ENCODE assay signal across 9 mouse cellular contexts in the genomic region with DNA sequence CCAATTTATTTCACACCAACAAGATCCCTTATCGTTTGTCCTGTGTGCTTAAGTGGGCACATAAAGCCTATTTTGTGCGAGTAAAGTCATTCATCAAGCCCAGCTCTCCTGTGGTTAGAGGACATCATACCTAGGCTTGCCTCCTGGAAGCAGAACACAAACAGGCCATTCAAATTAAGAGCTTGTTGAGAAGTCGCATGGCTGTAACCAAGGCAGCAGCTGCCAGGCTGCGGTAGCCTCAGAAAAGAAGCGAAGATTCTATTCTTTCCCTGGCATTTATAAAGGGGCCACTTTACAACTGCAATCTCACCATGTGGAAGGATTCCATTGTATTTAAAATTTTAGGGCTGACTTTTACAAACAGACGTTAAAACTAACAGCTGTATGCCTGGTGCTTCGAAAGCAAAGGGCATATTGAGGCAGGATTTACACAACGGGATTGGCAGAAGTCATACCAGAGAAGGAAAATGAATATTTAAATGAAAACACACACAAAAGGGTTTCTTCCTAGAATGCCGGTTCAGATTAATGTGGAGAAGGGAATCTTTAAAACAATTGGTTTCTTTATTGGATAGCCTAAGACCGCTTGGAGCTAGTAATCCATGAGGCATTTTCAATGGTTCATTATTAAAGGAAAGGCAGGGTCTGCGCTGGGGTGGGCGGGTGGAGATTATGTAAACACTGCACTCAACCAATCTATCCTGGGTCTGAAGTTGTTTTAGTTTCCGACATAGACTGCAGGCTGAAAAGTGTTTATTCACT.
DNase-seq lines count a peak whose midpoint lies in the region; ATAC-seq and TF ChIP-seq lines count a peak whose summit lies in the region.
"Had no signal": no experiment of that assay in that cellular context is flagged by ENCODE, and none has a peak within 500 bp of the region (broad histone marks: within the 10 kb centered on the region; RNA-seq: fewer than 3 reads in every experiment).

No protein-coding gene starts in this region.

- H3K9ac ChIP-seq in forebrain, postnatal 0 days, result 0 out of 2 replicates have a peak overlapping the region, but pooled peaks have one; percentile 10
- no peak overlapping the region for H3K9ac ChIP-seq in midbrain, embryonic 11.5 days (ENCODE audit: low read length)

- no peaks in the 10 kb centered on the region for H3K36me3 ChIP-seq in forebrain, postnatal 0 days (ENCODE audit: insufficient read depth)
- no peaks in the 10 kb centered on the region for H3K36me3 ChIP-seq in midbrain, embryonic 11.5 days (ENCODE audit: control insufficient read depth, insufficient read depth, low read length)

- H3K27me3 ChIP-seq in forebrain, postnatal 0 days (ENCODE audit: insufficient read depth, low read length), result peaks cover 5% of the 10 kb centered on the region; the same call in 1 of the 2 replicates
- no peaks in the 10 kb centered on the region; the same call in 1 of the 2 replicates for H3K27me3 ChIP-seq in midbrain, embryonic 11.5 days (ENCODE audit: control insufficient read depth, insufficient read depth, low read length)
- H3K27me3 ChIP-seq: megakaryocyte, embryonic 14.5 days had no signal

- 0 out of 2 replicates have a peak, but pooled peaks cover 5% of the 10 kb centered on the region for H3K4me1 ChIP-seq in forebrain, postnatal 0 days (ENCODE audit: insufficient read depth)
- H3K4me1 ChIP-seq in midbrain, embryonic 11.5 days (ENCODE audit: control insufficient read depth, insufficient read depth, low read length), result no peaks in the 10 kb centered on the region; the same call in 1 of the 2 replicates
- H3K4me1 ChIP-seq: megakaryocyte, embryonic 14.5 days had no signal

- peak overlapping the region; percentile 23 for H3K4me3 ChIP-seq in forebrain, postnatal 0 days (ENCODE audit: low read depth, low read length)
- no peak overlapping the region for H3K4me3 ChIP-seq in midbrain, embryonic 11.5 days (ENCODE audit: low read depth, low read length)
- H3K4me3 ChIP-seq: megakaryocyte, embryonic 14.5 days had no signal

- peak; percentile 85 for ATAC-seq in forebrain, postnatal 0 days
- peak; percentile 92 for ATAC-seq in midbrain, embryonic 11.5 days (ENCODE audit: low FRiP score)

- no peaks in the 10 kb centered on the region for H3K9me3 ChIP-seq in forebrain, postnatal 0 days (ENCODE audit: low read length)
- no peaks in the 10 kb centered on the region for H3K9me3 ChIP-seq in midbrain, embryonic 11.5 days (ENCODE audit: control insufficient read depth, low read length)
- H3K9me3 ChIP-seq: megakaryocyte, embryonic 14.5 days had no signal

- TF ChIP-seq CTCF in forebrain, postnatal 0 days (IDR thresholded peaks at IDR 0.05; ENCODE audit: low read depth), result no peak

- H3K4me2 ChIP-seq in forebrain, postnatal 0 days (ENCODE audit: low read depth), result peak overlapping the region; percentile 48
- H3K4me2 ChIP-seq in midbrain, embryonic 11.5 days, result peak overlapping the region; percentile 26

- 4% methylated on average over 13 of the region's 13 CpGs for WGBS in forebrain, postnatal 0 days
- WGBS in midbrain, embryonic 11.5 days, result 16% methylated on average over 13 of the region's 13 CpGs

- peak; percentile 11 to 31 for DNase-seq in right cerebral cortex, adult 2 months (ENCODE audit: low spot score in 2 of 2)
- no peak for DNase-seq in right cerebral cortex, postnatal 14 days
- DNase-seq in forebrain, postnatal 0 days, result peak; percentile 72
- DNase-seq in midbrain, embryonic 11.5 days (ENCODE audit: low spot score, missing footprints), result peak; percentile 91
- DNase-seq in heart, adult 9 months (ENCODE audit: low spot score in 2 of 2), result no peak
- no peak for DNase-seq in liver
- DNase-seq in thymus, postnatal 25 days, result no peak
- DNase-seq: heart, adult 11 months had no signal

- H3K27ac ChIP-seq in forebrain, postnatal 0 days (ENCODE audit: low read depth, low read length), result no peak overlapping the region
- no peak overlapping the region for H3K27ac ChIP-seq in midbrain, embryonic 11.5 days (ENCODE audit: low read depth, low read length)

Comparison
In these comparisons a context has a peak if more than half of its experiments do, and no peak if none do; other contexts are left out.
1. DNase-seq: peak in right cerebral cortex, adult 2 months (2 of 2), forebrain, postnatal 0 days (single experiment) and midbrain, embryonic 11.5 days (single experiment); none in right cerebral cortex, postnatal 14 days (single experiment), heart, adult 9 months (0 of 2), liver (single experiment) and thymus, postnatal 25 days (single experiment).